Mouse (Mus musculus) embryo, embryonic 11.5 days (tissue): ENCODE measurements around the gene Btbd35f29.
"Not testable (repeated sequence)": the region's sequence is repeated elsewhere in the genome, so short reads cannot be mapped to it uniquely, and the experiment has no call there.

Experiments used
- DNase-seq: peaks from one replicate; pipeline ENCODE4 v3.0.0-alpha.2; 2012; ENCODE audit warnings: low read depth, low spot score

Btbd35f29 gene

GRCm38 (mm10) chrX:31117374-31117773 lies at the start of gene Btbd35f29:
Gene Btbd35f29, plus strand, starts transcription at chrX:31117674.
- DNase-seq: not testable (repeated sequence)

GRCm38 (mm10) chrX:31141416-31141815 lies 23.9 kb downstream of the Btbd35f29 start:
- DNase-seq: not testable (repeated sequence)

- not testable (repeated sequence) for DNase-seq
These were observed 27.7 kb downstream of the Btbd35f29 start for GRCm38 (mm10) chrX:31145144-31145543.

- DNase-seq: not testable (repeated sequence)
These were observed 28.4 kb downstream of the Btbd35f29 start for GRCm38 (mm10) chrX:31145835-31146234.

GRCm38 (mm10) chrX:31158534-31159085 lies 41.1 kb downstream of the Btbd35f29 start:
- DNase-seq: not testable (repeated sequence)

GRCm38 (mm10) chrX:31159450-31160322 lies 42.2 kb downstream of the Btbd35f29 start:
- not testable (repeated sequence) for DNase-seq

GRCm38 (mm10) chrX:31160554-31160953 lies 43.1 kb downstream of the Btbd35f29 start:
- DNase-seq: not testable (repeated sequence)

GRCm38 (mm10) chrX:31162638-31163037 lies 45.2 kb downstream of the Btbd35f29 start:
- DNase-seq: not testable (repeated sequence)

GRCm38 (mm10) chrX:31165193-31165592 lies 47.7 kb downstream of the Btbd35f29 start:
- not testable (repeated sequence) for DNase-seq
